Mouse (Mus musculus) heart, embryonic 14.5 days (tissue): ENCODE results near the gene Cyp2b10. TPM values are rescaled to one million over a fixed set of nuclear protein-coding genes. Genes with fewer than 3 reads are reported as not detected.

Experiments used
- ATAC-seq: fragments of 200-750 bp; cut with Nextera tagmentation; 2 replicates; pipeline ENCODE4 v1.8.0; 2017; ENCODE audit warnings: low read depth, moderate TSS enrichment; ENCODE audit not compliant: insufficient number of reproducible peaks, insufficient read depth, low FRiP score
- H3K27ac ChIP-seq, 2 experiments: fragments of 200-500 bp in 1 of 2; fragments of 300-500 bp in 1 of 2; sonication (generic) in 1 of 2; replicated peaks in 1 of 2; 2 replicates each; pipeline ENCODE4 v1.5.1; 2012 to 2014; ENCODE audit warnings: low read depth in 2 of 2, low read length in 2 of 2, control low read depth in 1 of 2, mild to moderate bottlenecking in 1 of 2, mixed read lengths in 1 of 2; ENCODE audit not compliant: control insufficient read depth in 1 of 2, insufficient read depth in 1 of 2
- H3K27me3 ChIP-seq: fragments of 300-500 bp; sonication (generic); 2 replicates; pipeline ENCODE4 v1.6.1; 2014; ENCODE audit warnings: mild to moderate bottlenecking, low read length, control low read depth; ENCODE audit not compliant: control insufficient read depth, insufficient read depth
- H3K36me3 ChIP-seq: fragments of 300-500 bp; sonication (generic); 2 replicates; pipeline ENCODE4 v1.6.1; 2014; ENCODE audit warnings: mild to moderate bottlenecking, control low read depth, low read length, mixed read lengths; ENCODE audit not compliant: control insufficient read depth, insufficient read depth
- H3K4me1 ChIP-seq, 2 experiments: fragments of 200-500 bp in 1 of 2; fragments of 300-500 bp in 1 of 2; sonication (generic) in 1 of 2; 2 replicates each; pipeline ENCODE4 v1.6.1; 2012 to 2014; ENCODE audit warnings: low read length in 2 of 2, control low read depth in 1 of 2, mixed read lengths in 1 of 2; ENCODE audit not compliant: control insufficient read depth in 2 of 2, insufficient read depth in 2 of 2
- H3K4me2 ChIP-seq: fragments of 300-500 bp; sonication (generic); 2 replicates; pipeline ENCODE4 v1.6.1; 2014; ENCODE audit warnings: mild to moderate bottlenecking, low read length
- H3K4me3 ChIP-seq, 2 experiments: fragments of 200-500 bp in 1 of 2; fragments of 300-500 bp in 1 of 2; sonication (generic) in 1 of 2; 2 replicates each; pipeline ENCODE4 v1.5.1; 2012 to 2014; ENCODE audit warnings: low read length in 2 of 2, mild to moderate bottlenecking in 2 of 2, control low read depth in 1 of 2, low read depth in 1 of 2, moderate library complexity in 1 of 2; ENCODE audit not compliant: control insufficient read depth in 1 of 2, insufficient read depth in 1 of 2
- H3K9ac ChIP-seq: fragments of 300-500 bp; sonication (generic); 2 replicates; pipeline ENCODE4 v1.6.1; 2014; ENCODE audit warnings: mild to moderate bottlenecking, low read length
- H3K9me3 ChIP-seq: fragments of 300-500 bp; sonication (generic); 2 replicates; pipeline ENCODE4 v1.6.1; 2016; ENCODE audit warnings: low read length, control low read depth; ENCODE audit not compliant: control insufficient read depth
- WGBS: fragments of 180-500 bp; shearing (Covaris S2); extraction: QIAGEN DNeasy Blood & Tissue Kit; methylation state at CpG from one replicate; pipeline ENCODE4 v1.1.7; 2014; 5-methylcytosine and 5-hydroxymethylcytosine counted together
- polyA plus RNA-seq: library from polyadenylated mRNA; unstranded; fragments of >200 nt; fragmentation: Nextera tagmentation; extraction: Ambion mirVana; gene quantifications from 2 replicates; pipeline ENCODE4 v1.2.1, GENCODE M21; 2014

The Cyp2b10 gene
- polyA plus RNA-seq, 1 experiment from 2014 or later, result not detected

- Histone ChIP-seq H3K4me2 (no peak overlapping the region), H3K27ac (no peak overlapping the region), H3K9me3 (no peaks in the 10 kb centered on the region), H3K4me1 (no peaks in the 10 kb centered on the region), H3K27me3 (no peaks in the 10 kb centered on the region), H3K9ac (no peak overlapping the region), H3K4me3 (no peak overlapping the region), H3K36me3 (no peaks in the 10 kb centered on the region)
- WGBS, result 42% methylated on average over 1 of the region's 1 CpGs
- no peak for ATAC-seq
Measured at GRCm38 (mm10) chr7:25895162-25895561, 2.3 kb upstream of the Cyp2b10 start.

GRCm38 (mm10) chr7:25898064-25898463 is 644 bp downstream of the Cyp2b10 start:
- no peaks in the 10 kb centered on the region for H3K36me3 ChIP-seq
- no peak overlapping the region for H3K27ac ChIP-seq
- H3K4me1 ChIP-seq, result no peaks in the 10 kb centered on the region
- no peak overlapping the region for H3K4me3 ChIP-seq
- no peak overlapping the region for H3K4me2 ChIP-seq
- ATAC-seq, result no peak
- no peak overlapping the region for H3K9ac ChIP-seq
- no peaks in the 10 kb centered on the region for H3K27me3 ChIP-seq
- no peaks in the 10 kb centered on the region for H3K9me3 ChIP-seq
- 86% methylated on average over 7 of the region's 7 CpGs for WGBS

DNA sequence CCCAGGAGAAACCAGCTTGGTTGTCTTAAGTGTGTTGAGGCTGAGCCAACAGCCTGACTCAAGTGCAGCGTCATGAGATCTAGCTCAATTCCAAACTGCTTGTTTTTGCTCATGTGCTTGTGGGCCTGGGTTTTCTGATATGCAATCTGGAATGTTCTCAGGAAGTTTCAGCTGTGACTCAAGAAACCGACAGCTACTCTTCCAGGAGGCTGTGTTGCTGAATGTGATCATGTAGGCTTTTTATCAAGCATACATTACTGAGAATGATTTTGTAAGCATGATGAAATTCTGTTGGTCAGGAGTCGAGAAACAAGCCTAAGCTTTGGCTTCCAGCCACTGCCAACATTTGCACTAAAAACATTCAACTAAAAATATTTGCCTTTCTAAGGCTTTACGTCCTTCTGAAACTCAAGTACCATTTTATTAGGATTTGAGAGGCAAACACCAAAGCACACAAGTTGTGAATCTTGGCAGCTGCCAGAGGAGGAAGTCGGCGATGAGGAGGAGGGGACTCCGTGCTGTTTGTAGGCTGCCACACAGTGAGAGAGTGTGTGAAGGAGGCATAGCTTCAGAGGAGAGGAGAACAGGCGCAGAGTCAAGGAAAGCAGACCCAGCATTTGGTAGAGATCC is 4.8 kb downstream of the Cyp2b10 start:
- no peak overlapping the region for H3K4me3 ChIP-seq
- no peaks in the 10 kb centered on the region; the same call in 1 of the 2 replicates for H3K27me3 ChIP-seq
- no peak overlapping the region for H3K9ac ChIP-seq
- H3K27ac ChIP-seq, result no peak overlapping the region
- 22% methylated on average over 8 of the region's 8 CpGs for WGBS
- no peaks in the 10 kb centered on the region for H3K9me3 ChIP-seq
- H3K36me3 ChIP-seq, result no peaks in the 10 kb centered on the region
- H3K4me1 ChIP-seq, result no peaks in the 10 kb centered on the region
- H3K4me2 ChIP-seq, result no peak overlapping the region
- no peak for ATAC-seq

- H3K27ac ChIP-seq, result no peak overlapping the region
- no peaks in the 10 kb centered on the region for H3K36me3 ChIP-seq
- no peaks in the 10 kb centered on the region for H3K9me3 ChIP-seq
- H3K4me3 ChIP-seq, result no peak overlapping the region
- no peak for ATAC-seq
- H3K27me3 ChIP-seq, result no peaks in the 10 kb centered on the region; the same call in 1 of the 2 replicates
- WGBS, result 50% methylated on average over 13 of the region's 14 CpGs
- no peak overlapping the region for H3K9ac ChIP-seq
- no peak overlapping the region for H3K4me2 ChIP-seq
- H3K4me1 ChIP-seq, result no peaks in the 10 kb centered on the region
Measured at GRCm38 (mm10) chr7:25903156-25903555, 5.7 kb downstream of the Cyp2b10 start.

DNA sequence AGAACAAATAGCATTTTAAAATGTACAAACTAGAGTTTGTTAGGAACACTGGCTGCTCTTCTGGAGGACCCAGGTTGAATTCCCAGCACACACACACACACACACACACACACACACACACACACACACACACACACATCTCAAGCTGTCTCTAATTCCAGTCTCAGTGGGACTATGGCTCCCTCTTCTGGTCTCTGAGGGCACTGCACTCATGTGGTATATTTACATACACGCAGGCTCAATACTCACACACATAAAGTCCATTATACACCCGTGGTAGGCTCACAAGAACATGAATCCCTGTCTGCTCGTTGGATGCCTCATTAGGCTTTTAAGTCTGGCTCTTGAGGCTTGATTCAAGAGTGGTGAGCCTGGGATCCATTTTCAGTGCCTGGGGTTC is 6.6 kb downstream of the Cyp2b10 start:
- H3K9ac ChIP-seq, result no peak overlapping the region
- no peak overlapping the region for H3K4me3 ChIP-seq
- H3K27ac ChIP-seq, result no peak overlapping the region
- no peaks in the 10 kb centered on the region; the same call in 1 of the 2 replicates for H3K27me3 ChIP-seq
- 36% methylated on average over 3 of the region's 3 CpGs for WGBS
- ATAC-seq, result no peak
- no peaks in the 10 kb centered on the region for H3K9me3 ChIP-seq
- no peaks in the 10 kb centered on the region for H3K36me3 ChIP-seq
- no peak overlapping the region for H3K4me2 ChIP-seq
- H3K4me1 ChIP-seq, result no peaks in the 10 kb centered on the region

GRCm38 (mm10) chr7:25904489-25904888 is 7.1 kb downstream of the Cyp2b10 start:
- no peak for ATAC-seq
- WGBS, result 66% methylated on average over 10 of the region's 10 CpGs
- Histone ChIP-seq H3K9me3 (no peaks in the 10 kb centered on the region), H3K27me3 (no peaks in the 10 kb centered on the region; the same call in 1 of the 2 replicates), H3K9ac (no peak overlapping the region), H3K36me3 (no peaks in the 10 kb centered on the region), H3K4me1 (no peaks in the 10 kb centered on the region), H3K4me2 (no peak overlapping the region), H3K27ac (no peak overlapping the region), H3K4me3 (no peak overlapping the region)

GRCm38 (mm10) chr7:25907380-25907779 is 10.0 kb downstream of the Cyp2b10 start:
- Histone ChIP-seq H3K9me3 (0 out of 2 replicates have a peak, but pooled peaks cover 3% of the 10 kb centered on the region), H3K27ac (no peak overlapping the region), H3K27me3 (no peaks in the 10 kb centered on the region; the same call in 1 of the 2 replicates), H3K4me3 (no peak overlapping the region), H3K9ac (no peak overlapping the region), H3K36me3 (no peaks in the 10 kb centered on the region), H3K4me2 (no peak overlapping the region), H3K4me1 (no peaks in the 10 kb centered on the region)
- ATAC-seq, result no peak
- WGBS, result 51% methylated on average over 6 of the region's 6 CpGs

GRCm38 (mm10) chr7:25910046-25910445 is 12.6 kb downstream of the Cyp2b10 start:
- no peak overlapping the region for H3K27ac ChIP-seq
- H3K4me2 ChIP-seq, result no peak overlapping the region
- no peaks in the 10 kb centered on the region; the same call in 1 of the 2 replicates for H3K27me3 ChIP-seq
- H3K4me3 ChIP-seq, result no peak overlapping the region
- H3K36me3 ChIP-seq, result no peaks in the 10 kb centered on the region
- WGBS, result 56% methylated on average over 2 of the region's 2 CpGs
- no peak for ATAC-seq
- H3K4me1 ChIP-seq, result no peaks in the 10 kb centered on the region
- H3K9ac ChIP-seq, result no peak overlapping the region
- H3K9me3 ChIP-seq, result 0 out of 2 replicates have a peak, but pooled peaks cover 3% of the 10 kb centered on the region
